Mouse (Mus musculus): ENCODE measurements at regions not wholly inside any gene's neighbourhood (a gene's known extent, or its start where the extent isn't known, plus 50 kb on each side); places are given as distances from the start of the nearest gene placed in this dataset.
A peak's percentile ranks its signal among the peaks of the same experiment; 100 is the strongest.

GRCm38 (mm10) chr1:76535522-76535956 lies 979.3 kb downstream of the Epha4 start:
- no peak for DNase-seq

- DNase-seq = no peak
Measured at GRCm38 (mm10) chr1:76540529-76540928, 974.4 kb downstream of the Epha4 start.

GRCm38 (mm10) chr1:76550876-76551275 lies 964.0 kb downstream of the Epha4 start:
- no peak for DNase-seq

GRCm38 (mm10) chr1:76559441-76559840 lies 955.4 kb downstream of the Epha4 start:
- no peak for DNase-seq

GRCm38 (mm10) chr1:76575487-76575886 lies 939.4 kb downstream of the Epha4 start:
- DNase-seq = peak in 1 of 2 experiments; percentile 15

GRCm38 (mm10) chr1:76585921-76586320 lies 929.0 kb downstream of the Epha4 start:
- no peak for DNase-seq

- DNase-seq = no peak
Measured at GRCm38 (mm10) chr1:76625831-76626230, 889.1 kb downstream of the Epha4 start.

GRCm38 (mm10) chr1:76629861-76630260 lies 885.0 kb downstream of the Epha4 start:
- no peak for DNase-seq

GRCm38 (mm10) chr1:76634071-76634470 lies 880.8 kb downstream of the Epha4 start:
- no peak for DNase-seq

- DNase-seq = no peak
Measured at GRCm38 (mm10) chr1:76637268-76638009, 877.4 kb downstream of the Epha4 start.

GRCm38 (mm10) chr1:76638010-76638400 lies 876.9 kb downstream of the Epha4 start:
- no peak for DNase-seq

- peak; percentile 15 to 21 for DNase-seq
Measured at GRCm38 (mm10) chr1:76641181-76641711, 873.6 kb downstream of the Epha4 start.

- no peak for DNase-seq
Measured at GRCm38 (mm10) chr1:76642703-76643102, 872.2 kb downstream of the Epha4 start.

GRCm38 (mm10) chr1:76644895-76645294 lies 870.0 kb downstream of the Epha4 start:
- no peak for DNase-seq

- no peak for DNase-seq
Measured at GRCm38 (mm10) chr1:76654826-76655225, 860.1 kb downstream of the Epha4 start.

GRCm38 (mm10) chr1:76658228-76658627 lies 856.7 kb downstream of the Epha4 start:
- DNase-seq = no peak

- DNase-seq = no peak
Measured at GRCm38 (mm10) chr1:76660146-76660545, 854.7 kb downstream of the Epha4 start.

GRCm38 (mm10) chr1:76664381-76664780 lies 850.5 kb downstream of the Epha4 start:
- no peak for DNase-seq

GRCm38 (mm10) chr1:76676836-76677235 lies 838.1 kb downstream of the Epha4 start:
- DNase-seq = no peak

- no peak for DNase-seq
Measured at GRCm38 (mm10) chr1:76705556-76705955, 809.3 kb downstream of the Epha4 start.

GRCm38 (mm10) chr1:76717639-76718292 lies 797.1 kb downstream of the Epha4 start:
- DNase-seq = no peak

GRCm38 (mm10) chr1:76724453-76724852 lies 790.4 kb downstream of the Epha4 start:
- no peak for DNase-seq

GRCm38 (mm10) chr1:76737003-76737402 lies 777.9 kb downstream of the Epha4 start:
- DNase-seq = peak in 1 of 2 experiments; percentile 29

GRCm38 (mm10) chr1:76737663-76738062 lies 777.2 kb downstream of the Epha4 start:
- peak; percentile 82 to 88 for DNase-seq
